Comparison of ENCODE assay signal across 8 mouse cellular contexts in the genomic region with DNA sequence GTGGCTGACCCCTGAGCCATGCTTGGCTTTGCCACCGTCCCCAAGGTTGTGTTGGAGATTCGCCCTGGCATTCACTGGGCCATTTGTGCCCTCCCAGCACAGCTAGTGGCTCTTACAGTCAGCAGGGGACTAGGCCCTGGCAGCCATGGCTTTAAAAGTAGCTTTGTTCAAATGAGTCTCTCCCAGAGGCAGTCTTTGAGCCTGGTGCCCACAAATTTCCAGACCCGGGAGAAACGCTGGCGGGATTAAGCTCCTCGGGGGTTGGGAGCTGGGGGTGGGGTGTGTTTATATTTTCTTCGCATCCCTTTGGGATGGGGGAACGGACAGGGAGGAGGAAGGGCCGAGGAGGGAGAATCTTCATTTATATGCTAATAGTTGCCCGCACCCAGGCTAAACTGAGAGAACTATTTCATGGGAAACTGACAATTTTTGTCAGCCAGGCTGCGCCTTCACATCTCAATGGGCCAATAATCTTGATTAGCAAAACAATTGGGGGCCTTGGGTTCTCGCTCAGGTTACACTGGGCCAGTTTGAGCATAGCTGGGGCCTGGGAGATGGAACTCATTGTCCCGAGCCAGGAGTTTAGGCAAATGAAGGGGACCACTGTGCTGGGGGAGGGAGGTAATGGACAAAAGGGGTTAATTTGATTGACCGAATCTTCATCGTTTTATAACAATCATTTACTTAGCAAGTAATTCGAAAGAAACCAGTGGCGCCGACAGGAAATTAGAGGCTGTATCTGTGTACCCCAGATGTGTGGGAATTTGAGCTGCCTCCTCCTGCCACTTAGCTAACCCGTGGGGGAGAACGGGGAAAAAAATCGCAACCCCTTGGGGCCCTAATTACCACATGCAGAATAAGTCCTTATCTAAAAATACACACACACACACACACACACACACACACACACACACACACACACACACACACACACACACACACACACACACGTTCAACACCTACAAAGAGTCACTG.
DNase-seq lines count a peak whose midpoint lies in the region; ATAC-seq and TF ChIP-seq lines count a peak whose summit lies in the region.

No protein-coding gene starts in this region.

- H3K36me3 ChIP-seq in E14TG2a.4 (ENCODE audit: insufficient read depth, low read length): no peaks in the 10 kb centered on the region
- H3K36me3 ChIP-seq in embryonic facial prominence, embryonic 10.5 days (replicated peaks): no peaks in the 10 kb centered on the region
- H3K36me3 ChIP-seq in limb, embryonic 11.5 days (ENCODE audit: control insufficient read depth, insufficient read depth, low read length): no peaks in the 10 kb centered on the region

- peak overlapping the region; percentile 78 for H3K27ac ChIP-seq in embryonic facial prominence, embryonic 10.5 days (replicated peaks)
- no peak overlapping the region for H3K27ac ChIP-seq in limb, embryonic 11.5 days (replicated peaks; ENCODE audit: low read depth, low read length)

- H3K9ac ChIP-seq in limb, embryonic 11.5 days (ENCODE audit: low read length): no peak overlapping the region; the same call in 1 of the 2 replicates

- H3K4me2 ChIP-seq in limb, embryonic 11.5 days (ENCODE audit: low read depth, severe bottlenecking): peak overlapping the region; percentile 61

- no peak for TF ChIP-seq CTCF in E14TG2a.4 (conservative IDR thresholded peaks at IDR 0.05; ENCODE audit: low read length)

- WGBS in embryonic facial prominence, embryonic 10.5 days: 3% methylated on average over 22 of the region's 22 CpGs
- WGBS in limb, embryonic 11.5 days: 6% methylated on average over 22 of the region's 22 CpGs

- peaks cover 9% of the 10 kb centered on the region for H3K9me3 ChIP-seq in E14TG2a.4 (ENCODE audit: low read length)
- 0 out of 2 replicates have a peak, but pooled peaks cover 2% of the 10 kb centered on the region for H3K9me3 ChIP-seq in embryonic facial prominence, embryonic 10.5 days
- H3K9me3 ChIP-seq in limb, embryonic 11.5 days (ENCODE audit: control insufficient read depth, low read length): no peaks in the 10 kb centered on the region

- no peak for ATAC-seq in limb, embryonic 11.5 days (ENCODE audit: insufficient number of reproducible peaks, low FRiP score, low TSS enrichment, low read depth)

- peak; percentile 14 to 15 for DNase-seq in frontal cortex, postnatal 10 days (ENCODE audit: low spot score in 2 of 2)
- DNase-seq in frontal cortex, postnatal 14 days (ENCODE audit: low spot score in 2 of 2): no peak
- peak; percentile 38 for DNase-seq in embryonic facial prominence, embryonic 10.5 days (ENCODE audit: low spot score)
- DNase-seq in limb, embryonic 11.5 days (ENCODE audit: low spot score): peak; percentile 46
- peak; percentile 35 for DNase-seq in retina, postnatal 1 day
- DNase-seq in spleen, postnatal 14 days (ENCODE audit: low spot score in 2 of 2): no peak
- DNase-seq in testis, postnatal 10 days (ENCODE audit: low spot score): no peak

- H3K4me3 ChIP-seq in E14TG2a.4 (replicated peaks; ENCODE audit: low read length): peak overlapping the region; percentile 57
- peak overlapping the region; percentile 56 for H3K4me3 ChIP-seq in embryonic facial prominence, embryonic 10.5 days
- H3K4me3 ChIP-seq in limb, embryonic 11.5 days (ENCODE audit: low read depth, low read length): peak overlapping the region; percentile 19

- peaks cover 36% of the 10 kb centered on the region for H3K4me1 ChIP-seq in E14TG2a.4 (replicated peaks; ENCODE audit: low read depth, low read length)
- peaks cover 24% of the 10 kb centered on the region for H3K4me1 ChIP-seq in embryonic facial prominence, embryonic 10.5 days
- peaks cover 9% of the 10 kb centered on the region for H3K4me1 ChIP-seq in limb, embryonic 11.5 days (ENCODE audit: control insufficient read depth, insufficient read depth, low read length)

- peaks cover 27% of the 10 kb centered on the region for H3K27me3 ChIP-seq in E14TG2a.4 (ENCODE audit: insufficient read depth, low read length)
- peaks cover 51% of the 10 kb centered on the region for H3K27me3 ChIP-seq in embryonic facial prominence, embryonic 10.5 days (replicated peaks; ENCODE audit: low read depth, poor library complexity, severe bottlenecking)
- H3K27me3 ChIP-seq in limb, embryonic 11.5 days (ENCODE audit: control insufficient read depth, insufficient read depth, low read length): no peaks in the 10 kb centered on the region

Comparison
In these comparisons a context has a peak if more than half of its experiments do, and no peak if none do; other contexts are left out.
1. DNase-seq: peak in frontal cortex, postnatal 10 days (2 of 2), embryonic facial prominence, embryonic 10.5 days (single experiment), limb, embryonic 11.5 days (single experiment) and retina, postnatal 1 day (single experiment); none in frontal cortex, postnatal 14 days (0 of 2), spleen, postnatal 14 days (0 of 2) and testis, postnatal 10 days (single experiment).
2. Peak in every context shown above with its lines, with median percentiles within 50 percentile points of each other: H3K4me3 ChIP-seq.